8 mouse cellular contexts compared by ENCODE assay signal in the genomic region with DNA sequence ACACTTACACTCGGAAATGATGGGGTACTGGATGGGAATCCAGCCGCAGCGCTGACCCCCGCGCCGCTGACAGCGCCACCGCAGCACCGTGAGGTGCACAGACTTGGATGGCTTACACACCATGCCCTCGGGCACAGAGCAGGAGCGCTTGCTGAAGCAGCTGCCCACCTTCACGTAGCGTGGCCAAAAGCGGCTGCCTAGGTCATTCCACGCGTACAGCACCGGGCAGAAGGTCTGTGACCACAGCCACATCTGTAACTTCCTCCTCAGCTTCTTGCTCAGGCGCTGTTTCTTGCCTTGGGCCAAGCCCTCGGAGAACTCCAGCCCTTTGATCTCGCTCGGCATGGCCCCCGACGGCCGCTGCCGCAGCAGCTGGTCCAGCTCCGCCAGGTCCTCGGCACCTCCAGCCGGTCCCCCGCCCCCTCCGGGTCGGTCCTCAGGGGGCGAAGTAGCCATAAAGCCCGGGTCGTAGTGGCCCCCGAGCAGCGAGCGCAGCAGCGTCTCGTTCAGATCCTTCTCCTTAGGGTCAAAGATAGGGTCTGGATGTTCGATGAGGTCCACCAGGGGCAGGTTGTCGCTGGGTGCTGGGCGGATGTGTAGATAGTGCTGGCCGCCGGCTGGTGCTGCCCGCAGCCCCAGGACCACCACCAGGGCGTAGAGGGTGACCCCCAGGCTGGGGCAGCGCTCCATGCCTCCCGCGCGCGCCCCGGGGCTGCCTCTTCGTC. TPM values are rescaled to one million over a fixed set of nuclear protein-coding genes. Genes with fewer than 3 reads are reported as not detected.
DNase-seq lines count a peak whose midpoint lies in the region; ATAC-seq lines count a peak whose summit lies in the region.

No protein-coding gene starts in this region.

- H3K4me3 ChIP-seq in kidney, embryonic 14.5 days (ENCODE audit: low read length): peak overlapping the region; percentile 64
- peak overlapping the region; percentile 71 for H3K4me3 ChIP-seq in forebrain, embryonic 13.5 days
- peak overlapping the region; percentile 61 for H3K4me3 ChIP-seq in intestine, embryonic 14.5 days (ENCODE audit: low read depth, low read length)
- peak overlapping the region; percentile 39 for H3K4me3 ChIP-seq in liver, embryonic 15.5 days (replicated peaks)

- peaks cover 11% of the 10 kb centered on the region for H3K27me3 ChIP-seq in kidney, embryonic 14.5 days (ENCODE audit: control insufficient read depth, insufficient read depth, low read length)
- H3K27me3 ChIP-seq in forebrain, embryonic 13.5 days: no peaks in the 10 kb centered on the region; the same call in 1 of the 2 replicates
- peaks cover 20% of the 10 kb centered on the region for H3K27me3 ChIP-seq in intestine, embryonic 14.5 days (replicated peaks; ENCODE audit: control insufficient read depth, insufficient read depth, low read length)
- peaks cover 89% of the 10 kb centered on the region for H3K27me3 ChIP-seq in liver, embryonic 15.5 days

- 0 out of 2 replicates have a peak, but pooled peaks have one; percentile 14 for ATAC-seq in kidney, embryonic 14.5 days (ENCODE audit: low FRiP score, low TSS enrichment)
- no peak for ATAC-seq in forebrain, embryonic 13.5 days
- no peak for ATAC-seq in intestine, embryonic 14.5 days (replicated peaks; ENCODE audit: low FRiP score, low TSS enrichment, low read depth)
- no peak for ATAC-seq in liver, embryonic 15.5 days (ENCODE audit: insufficient read depth)

- H3K9me3 ChIP-seq in kidney, embryonic 14.5 days (ENCODE audit: control insufficient read depth, low read length): no peaks in the 10 kb centered on the region
- H3K9me3 ChIP-seq in forebrain, embryonic 13.5 days (replicated peaks): 0 out of 2 replicates have a peak, but pooled peaks cover 3% of the 10 kb centered on the region
- H3K9me3 ChIP-seq in intestine, embryonic 14.5 days (ENCODE audit: control insufficient read depth, low read length): peaks cover 4% of the 10 kb centered on the region; the same call in 1 of the 2 replicates
- no peaks in the 10 kb centered on the region for H3K9me3 ChIP-seq in liver, embryonic 15.5 days (replicated peaks)

- H3K36me3 ChIP-seq in kidney, embryonic 14.5 days (ENCODE audit: control insufficient read depth, insufficient read depth, low read length): no peaks in the 10 kb centered on the region
- H3K36me3 ChIP-seq in forebrain, embryonic 13.5 days (ENCODE audit: poor library complexity, severe bottlenecking): no peaks in the 10 kb centered on the region
- no peaks in the 10 kb centered on the region for H3K36me3 ChIP-seq in intestine, embryonic 14.5 days (ENCODE audit: control insufficient read depth, insufficient read depth, low read length)
- H3K36me3 ChIP-seq in liver, embryonic 15.5 days (replicated peaks): no peaks in the 10 kb centered on the region

- DNase-seq in kidney, adult 11 months: no peak
- peak; percentile 8 to 12 for DNase-seq in adrenal gland, postnatal 36 days
- peak; percentile 77 for DNase-seq in intestine, embryonic 14.5 days (ENCODE audit: low spot score)
- peak; percentile 10 to 38 for DNase-seq in right cerebral cortex, adult 2 months (ENCODE audit: low spot score in 2 of 2)
- DNase-seq in spleen, adult 18-20 months: no peak

- WGBS in kidney, embryonic 14.5 days: under 1% methylated on average over 47 of the region's 53 CpGs
- under 1% methylated on average over 53 of the region's 53 CpGs for WGBS in forebrain, embryonic 13.5 days
- WGBS in intestine, embryonic 14.5 days: under 1% methylated on average over 50 of the region's 53 CpGs
- WGBS in liver, embryonic 15.5 days (ENCODE audit: insufficient replicate concordance): 1% methylated on average over 53 of the region's 53 CpGs

- peak overlapping the region; percentile 59 for H3K9ac ChIP-seq in kidney, embryonic 14.5 days (ENCODE audit: low read depth, low read length)
- H3K9ac ChIP-seq in forebrain, embryonic 13.5 days: peak overlapping the region; percentile 81
- H3K9ac ChIP-seq in intestine, embryonic 14.5 days (ENCODE audit: low read length): peak overlapping the region; percentile 59
- no peak overlapping the region for H3K9ac ChIP-seq in liver, embryonic 15.5 days

- H3K4me1 ChIP-seq in kidney, embryonic 14.5 days (ENCODE audit: control insufficient read depth, insufficient read depth, low read length): peaks cover 18% of the 10 kb centered on the region; the same call in 1 of the 2 replicates
- peaks cover 26% of the 10 kb centered on the region for H3K4me1 ChIP-seq in forebrain, embryonic 13.5 days
- H3K4me1 ChIP-seq in intestine, embryonic 14.5 days (replicated peaks; ENCODE audit: control insufficient read depth, insufficient read depth, low read length): peaks cover 19% of the 10 kb centered on the region
- H3K4me1 ChIP-seq in liver, embryonic 15.5 days (replicated peaks): 0 out of 2 replicates have a peak, but pooled peaks cover 6% of the 10 kb centered on the region

- peak overlapping the region; percentile 98 for H3K4me2 ChIP-seq in kidney, embryonic 14.5 days (replicated peaks; ENCODE audit: low read depth, low read length)
- peak overlapping the region; percentile 94 for H3K4me2 ChIP-seq in forebrain, embryonic 13.5 days
- H3K4me2 ChIP-seq in intestine, embryonic 14.5 days (ENCODE audit: low read length): peak overlapping the region; percentile 93
- H3K4me2 ChIP-seq in liver, embryonic 15.5 days: peak overlapping the region; percentile 62

- 0 out of 2 replicates have a peak overlapping the region, but pooled peaks have one; percentile 9 for H3K27ac ChIP-seq in kidney, embryonic 14.5 days (ENCODE audit: low read depth, low read length)
- H3K27ac ChIP-seq in forebrain, embryonic 13.5 days: peak overlapping the region; percentile 95
- peak overlapping the region; percentile 74 for H3K27ac ChIP-seq in intestine, embryonic 14.5 days (ENCODE audit: low read depth)
- H3K27ac ChIP-seq in liver, embryonic 15.5 days (replicated peaks): no peak overlapping the region

RNA-seq across cellular contexts. Expression of a gene that starts 0.6 kb away (rescaled TPM):
- 1.3 and 1.4 TPM in 2 replicates for polyA plus RNA-seq in kidney, embryonic 14.5 days (2014; fragmentation: Nextera tagmentation; extraction: Ambion mirVana)
- under 1 TPM; 0.16 to 0.60 TPM for total RNA-seq in adrenal gland, postnatal 36 days (2021)
- 2.6 and 3.3 TPM in 2 replicates for polyA plus RNA-seq in forebrain, embryonic 13.5 days (2015; fragmentation: Nextera tagmentation; extraction: Ambion mirVana)
- 3.6 and 4.1 TPM in 2 replicates for polyA plus RNA-seq in intestine, embryonic 14.5 days (2014; fragmentation: Nextera tagmentation; extraction: Ambion mirVana)
- not detected in 2 replicates for polyA plus RNA-seq in liver, embryonic 15.5 days (2015; fragmentation: Nextera tagmentation; extraction: Ambion mirVana)

Comparison
In these comparisons a context has a peak if more than half of its experiments do, and no peak if none do; other contexts are left out.
1. DNase-seq: peak in adrenal gland, postnatal 36 days (2 of 2), intestine, embryonic 14.5 days (single experiment) and right cerebral cortex, adult 2 months (2 of 2); none in kidney, adult 11 months (single experiment) and spleen, adult 18-20 months (0 of 2).
2. Peak in every context shown above with its lines, with median percentiles within 50 percentile points of each other: H3K4me2 ChIP-seq and H3K4me3 ChIP-seq.